Mouse (Mus musculus) yolk sac, embryonic 10.5 days (tissue): ENCODE data around the gene Mns1.
A peak's percentile ranks its signal among the peaks of the same experiment; 100 is the strongest.
"Not testable (repeated sequence)": the region's sequence is repeated elsewhere in the genome, so short reads cannot be mapped to it uniquely, and the experiment has no call there.

Experiments used
- DNase-seq: peaks from one replicate; pipeline ENCODE4 v3.0.0-alpha.2; 2017; ENCODE audit warnings: low spot score

Gene Mns1

DNA sequence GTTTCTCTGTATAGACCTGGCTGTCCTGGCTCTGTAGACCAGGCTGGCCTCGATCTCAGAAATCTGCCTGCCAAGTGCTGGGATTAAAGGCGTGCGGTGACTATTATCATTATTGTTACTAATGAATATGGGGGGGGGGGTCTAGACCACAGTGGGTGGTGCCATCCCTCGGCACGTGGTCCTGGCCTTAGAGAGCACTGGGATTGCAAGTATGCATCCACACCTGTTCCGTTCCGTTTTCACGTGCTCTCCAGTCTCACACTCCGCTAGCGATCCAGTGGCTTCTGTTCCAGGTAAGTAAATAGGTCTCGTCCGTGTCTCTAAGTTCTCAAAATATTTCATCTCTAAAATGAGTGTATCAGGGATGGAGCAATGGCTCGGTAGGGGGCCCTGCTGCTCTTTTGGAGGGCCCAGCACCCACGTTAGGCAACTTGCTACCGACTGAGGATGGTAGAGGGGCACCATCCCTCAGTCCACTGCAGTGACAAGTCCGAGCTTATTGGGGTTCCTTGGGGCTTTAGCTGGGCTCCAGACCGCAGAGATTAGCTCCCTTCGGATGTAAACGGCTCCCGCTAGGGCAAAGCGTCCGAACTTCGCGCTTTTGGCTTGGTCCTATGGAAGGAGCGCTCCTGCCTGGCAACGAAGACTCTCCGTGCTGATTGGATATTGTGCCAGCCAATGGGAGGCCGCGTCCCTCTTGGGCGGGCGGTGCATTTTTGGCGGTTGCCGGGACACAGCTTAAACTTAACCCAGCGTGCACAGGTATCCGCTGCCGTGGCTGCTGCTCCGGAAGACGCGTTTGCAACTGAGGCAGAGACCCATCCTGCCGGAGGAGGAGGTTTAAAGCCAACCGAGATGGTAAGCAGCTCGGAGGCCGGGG, at the start of gene Mns1:
Gene Mns1, plus strand, starts transcription at position 190 of the 880 bp plus-strand sequence.
- peak; percentile 94 for DNase-seq

DNA sequence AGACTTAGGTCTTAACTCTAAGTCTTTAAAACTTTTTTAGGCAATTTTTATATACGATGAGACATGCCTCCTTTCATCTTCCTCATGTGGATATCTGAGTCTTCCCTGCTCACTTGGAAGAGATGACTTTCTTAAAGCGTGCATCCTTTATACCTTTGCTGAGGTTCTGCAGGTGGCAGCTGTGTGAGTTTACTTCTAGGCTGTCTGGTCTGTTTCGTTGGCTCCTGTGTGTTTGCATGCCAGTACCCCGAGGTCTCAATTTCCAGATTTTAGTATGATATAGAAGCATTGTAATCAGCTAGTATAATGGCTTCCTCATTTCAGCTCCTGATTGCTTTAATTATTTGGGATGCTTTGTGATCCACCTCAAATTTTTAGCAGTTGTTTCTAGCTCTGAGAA, 48.9 kb upstream of the Mns1 start:
- no peak for DNase-seq

DNA sequence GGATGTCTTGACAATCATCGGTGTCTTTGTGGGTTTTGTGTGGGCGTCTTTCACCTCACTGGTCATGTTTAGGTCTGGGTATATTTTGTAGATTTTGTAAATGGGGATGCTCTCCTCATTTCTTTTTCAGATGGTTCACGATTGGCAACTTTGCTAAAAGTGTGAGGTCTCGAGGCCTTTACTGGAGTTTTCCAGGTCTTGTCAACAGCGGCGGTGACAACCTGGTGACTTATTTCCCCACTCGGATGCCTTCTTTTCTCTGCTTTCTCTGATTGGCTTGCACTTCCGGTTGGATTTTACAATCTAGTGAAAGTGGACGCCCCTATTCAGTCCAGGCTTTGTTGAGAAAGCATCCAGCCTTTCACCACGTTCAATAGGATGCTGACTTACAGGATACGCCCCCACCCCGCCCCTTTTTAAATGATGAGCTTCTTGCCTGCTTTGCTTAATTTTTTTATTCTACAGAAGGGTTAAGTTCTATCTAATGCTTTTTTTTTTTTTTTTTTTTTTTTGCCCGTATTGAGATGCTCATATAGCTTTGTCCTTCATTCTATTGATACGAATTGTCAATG, 48.3 kb upstream of the Mns1 start:
- no peak for DNase-seq

DNA sequence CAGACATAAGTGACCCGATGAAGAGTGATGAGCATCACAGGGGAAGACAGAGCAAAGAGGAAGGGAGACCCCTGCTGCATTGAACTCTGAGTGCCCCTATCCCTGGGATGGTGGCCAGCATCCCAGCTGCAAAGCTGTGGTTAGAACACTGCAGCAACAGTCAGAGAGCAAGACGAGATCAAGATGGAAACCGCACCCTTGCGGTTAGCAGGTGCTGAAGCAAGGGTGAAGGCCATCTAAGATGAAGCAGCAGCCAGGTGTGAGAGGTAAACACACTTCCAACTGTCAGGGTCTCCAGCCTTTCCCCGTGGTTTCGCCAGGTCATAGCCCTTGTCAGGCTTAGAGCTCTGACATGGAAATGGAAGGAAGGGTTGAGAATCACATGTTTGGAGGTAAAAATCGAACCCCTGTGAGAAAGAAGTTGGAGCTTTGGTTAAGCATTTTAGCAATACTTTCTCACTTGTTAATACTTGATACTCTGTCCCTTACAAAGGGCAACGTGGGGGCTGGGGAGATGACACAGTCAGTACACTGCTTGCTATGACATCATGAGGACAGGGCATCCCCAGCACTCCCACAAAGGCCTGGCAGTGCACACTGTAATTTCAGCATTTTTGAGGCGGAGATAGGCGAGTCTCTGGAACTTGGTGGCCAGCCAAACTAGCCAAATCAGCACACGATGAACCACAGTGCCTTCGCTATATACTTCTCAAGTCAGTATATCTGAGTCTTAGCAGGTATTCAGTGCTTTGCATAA, 47.3 kb upstream of the Mns1 start:
- no peak for DNase-seq

DNA sequence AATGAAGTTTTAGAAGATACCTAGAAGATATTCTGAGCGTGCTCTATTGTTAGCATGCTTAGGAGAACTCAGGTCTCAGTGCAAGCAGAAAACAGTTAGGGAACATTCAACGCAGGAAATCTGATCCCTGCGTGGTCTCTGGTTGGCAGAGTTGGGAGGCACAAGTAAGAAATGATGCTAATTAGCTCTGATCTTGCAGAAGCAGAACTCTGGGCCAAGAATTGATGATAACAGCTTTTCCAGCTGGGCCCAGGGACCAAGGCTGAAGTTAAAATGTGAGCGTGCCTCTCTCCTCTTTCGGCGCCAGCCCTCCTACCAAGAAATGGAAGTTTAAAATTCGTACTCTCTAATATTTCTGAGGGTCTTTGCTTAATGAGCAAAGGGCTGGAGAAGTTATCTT, 45.1 kb upstream of the Mns1 start:
- DNase-seq, result no peak

DNA sequence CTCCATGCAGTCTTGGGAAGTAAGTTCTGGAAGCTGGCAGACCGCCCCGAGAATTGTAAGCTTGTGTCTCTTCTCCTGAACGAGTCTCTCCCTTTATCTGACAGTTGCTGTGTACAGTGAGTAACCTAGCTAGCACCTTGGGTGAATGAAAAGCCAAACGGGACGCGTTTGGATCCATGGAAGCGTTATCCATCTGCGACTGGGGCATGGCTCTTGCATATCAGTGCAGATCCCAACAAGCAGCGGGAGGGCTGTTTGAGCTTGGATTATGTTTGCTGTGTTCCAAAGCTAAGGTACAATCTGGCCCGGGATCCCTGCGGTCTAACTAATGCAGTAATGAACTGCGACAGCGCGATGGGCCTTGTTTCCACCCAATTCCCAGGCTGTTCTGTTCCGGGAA, 44.6 kb upstream of the Mns1 start:
- no peak for DNase-seq

DNA sequence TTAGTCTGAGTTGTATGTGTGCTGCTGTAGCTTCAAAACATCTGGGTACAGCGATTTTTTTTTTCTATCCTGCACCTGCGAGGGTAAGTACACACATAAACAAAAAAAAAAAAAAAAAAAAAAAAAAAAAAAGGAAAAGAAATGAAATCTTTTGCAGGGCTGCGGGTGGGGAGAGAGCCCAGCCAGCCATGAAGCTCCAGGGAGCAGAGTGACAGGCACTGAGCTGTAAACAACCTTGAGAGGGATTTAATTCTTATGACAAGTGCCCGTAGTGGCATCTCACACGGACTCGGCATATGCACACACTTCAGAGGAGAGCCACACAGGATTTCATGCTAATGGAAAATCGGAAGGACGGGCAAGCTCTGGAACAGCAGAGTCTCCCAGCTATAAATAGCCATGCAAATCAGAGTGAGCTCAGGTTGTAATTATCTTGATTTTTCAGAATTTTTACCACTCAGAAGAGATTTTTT, 43.9 kb upstream of the Mns1 start:
- DNase-seq, result no peak

DNA sequence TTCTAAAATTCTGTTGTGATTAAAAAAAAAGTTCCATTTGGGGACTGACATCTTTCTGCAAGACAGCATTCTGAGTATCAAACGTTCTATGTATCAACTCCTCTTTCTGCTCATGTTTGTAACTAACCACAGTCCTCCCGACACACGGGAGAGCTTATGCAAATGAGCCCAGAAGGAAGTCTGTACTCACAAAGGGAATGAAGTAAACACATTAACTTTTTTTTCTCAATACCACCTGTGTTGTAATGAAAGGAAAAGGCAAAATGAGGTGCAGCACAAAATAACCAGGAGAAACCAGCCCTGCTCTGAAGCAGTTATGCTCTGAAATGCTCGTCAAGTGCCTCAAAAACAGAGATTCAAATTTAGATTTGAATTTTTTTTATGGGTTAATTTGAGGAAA, 37.7 kb upstream of the Mns1 start:
- DNase-seq, result no peak

DNA sequence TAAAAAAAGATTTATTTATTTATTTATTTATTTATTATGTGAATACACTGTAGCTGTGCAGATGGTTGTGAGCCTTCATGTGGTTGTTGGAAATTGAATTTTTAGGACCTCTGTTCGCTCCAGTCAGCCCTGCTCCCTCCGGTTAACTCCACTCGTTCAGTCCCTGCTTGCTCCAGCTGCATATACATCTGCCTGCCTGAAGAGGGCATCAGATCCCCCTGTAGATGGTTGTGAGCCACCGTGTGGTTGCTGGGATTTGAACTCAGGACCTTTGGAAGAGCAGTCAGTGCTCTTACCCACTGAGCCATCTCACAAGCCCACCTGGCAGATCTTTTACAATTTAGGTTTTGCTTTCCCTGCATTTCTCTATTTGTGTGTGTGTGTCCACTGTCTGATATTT, 36.0 kb upstream of the Mns1 start:
- not testable (repeated sequence) for DNase-seq

DNA sequence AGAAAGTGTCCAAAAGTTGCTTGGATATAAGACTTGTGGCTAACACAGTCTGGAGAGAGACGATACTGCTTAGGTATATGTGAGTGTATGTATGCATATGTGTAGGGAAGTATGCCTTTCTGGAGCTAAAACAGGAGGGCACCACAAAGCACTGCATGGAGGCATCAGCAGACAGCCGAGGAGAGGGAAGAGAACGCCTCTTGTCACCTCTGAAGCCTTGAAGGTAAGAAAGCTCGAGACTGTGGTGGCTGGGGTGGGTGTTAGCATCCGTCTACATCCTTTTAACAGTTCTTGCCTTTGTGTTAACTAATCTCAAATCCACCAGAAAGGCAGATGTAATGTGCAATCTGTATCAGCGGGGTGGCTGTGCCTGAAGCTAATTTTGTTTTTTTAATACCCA, 34.4 kb upstream of the Mns1 start:
- no peak for DNase-seq

DNA sequence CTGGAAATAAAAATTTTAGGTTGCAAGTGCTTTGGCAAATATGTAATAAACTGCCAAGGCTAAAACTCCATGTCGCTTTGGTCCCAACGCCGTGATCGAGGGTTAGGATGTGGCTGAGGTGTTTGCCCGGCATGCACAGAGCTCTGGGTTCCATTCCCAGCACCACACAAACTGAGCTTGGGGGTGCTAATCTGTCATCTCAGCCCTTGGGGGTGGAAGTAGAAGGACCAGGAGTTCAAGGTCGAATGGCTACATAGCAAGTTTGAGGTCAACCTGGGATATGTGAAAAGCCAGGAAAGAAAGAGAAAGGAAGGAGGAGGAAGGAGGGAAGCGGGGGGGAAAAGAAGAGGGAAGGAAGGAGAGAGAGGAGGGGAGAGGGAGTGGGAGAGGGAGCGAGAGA, 33.4 kb upstream of the Mns1 start:
- no peak for DNase-seq

DNA sequence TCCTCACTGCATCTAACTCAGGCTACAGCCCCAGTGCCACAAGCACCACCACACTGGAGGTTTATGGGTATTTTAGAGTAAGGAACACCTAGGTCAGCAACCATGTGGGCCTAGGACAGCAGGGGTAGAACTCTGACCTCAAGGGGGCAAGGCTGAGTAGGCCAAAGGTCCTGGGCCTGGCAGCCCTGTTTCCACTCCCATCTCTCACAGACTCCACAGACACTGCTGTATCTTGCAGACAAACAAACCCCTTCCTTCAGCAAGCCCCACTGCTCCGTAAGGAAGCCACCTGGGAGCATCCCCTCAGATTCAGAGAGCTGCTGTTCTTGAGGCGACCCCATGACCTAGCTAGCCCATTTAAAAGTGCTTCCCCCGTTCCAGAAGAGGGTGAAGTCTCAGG, 32.9 kb upstream of the Mns1 start:
- no peak for DNase-seq

DNA sequence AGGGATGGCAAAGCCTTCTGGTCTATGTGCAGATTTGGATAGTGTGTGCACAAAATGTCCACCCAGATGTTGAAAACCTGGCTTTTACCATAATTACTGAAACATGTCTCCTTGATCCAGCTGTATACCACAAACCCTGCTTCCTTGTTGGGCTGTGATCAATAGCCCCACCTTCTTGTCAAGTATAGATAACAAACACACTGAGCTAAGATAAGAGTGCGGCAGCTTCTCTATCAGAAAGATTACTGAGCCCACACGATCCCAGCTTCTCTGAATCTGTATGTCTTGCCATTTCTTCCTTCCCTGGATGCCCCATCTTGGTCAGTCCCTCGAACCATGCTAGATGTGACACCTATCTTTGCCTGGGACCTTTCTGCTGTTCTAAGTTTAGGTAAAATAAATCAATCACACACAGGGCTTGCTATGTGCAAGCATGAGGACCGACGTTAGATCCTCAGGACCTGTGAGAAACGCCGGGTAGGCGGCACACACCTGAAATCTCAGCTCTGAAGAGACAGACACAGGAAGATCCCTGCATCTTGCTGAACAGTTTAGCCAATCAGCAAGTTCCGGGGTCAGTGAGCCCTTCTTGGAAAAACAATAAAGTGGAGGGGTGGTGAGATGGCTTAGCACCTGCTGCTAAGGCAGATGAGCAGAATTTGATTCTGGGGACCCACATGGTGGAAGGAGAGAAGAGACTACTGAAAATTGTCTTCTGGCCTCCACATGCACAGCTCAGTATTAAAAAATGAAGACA, 31.8 kb upstream of the Mns1 start:
- DNase-seq, result no peak

DNA sequence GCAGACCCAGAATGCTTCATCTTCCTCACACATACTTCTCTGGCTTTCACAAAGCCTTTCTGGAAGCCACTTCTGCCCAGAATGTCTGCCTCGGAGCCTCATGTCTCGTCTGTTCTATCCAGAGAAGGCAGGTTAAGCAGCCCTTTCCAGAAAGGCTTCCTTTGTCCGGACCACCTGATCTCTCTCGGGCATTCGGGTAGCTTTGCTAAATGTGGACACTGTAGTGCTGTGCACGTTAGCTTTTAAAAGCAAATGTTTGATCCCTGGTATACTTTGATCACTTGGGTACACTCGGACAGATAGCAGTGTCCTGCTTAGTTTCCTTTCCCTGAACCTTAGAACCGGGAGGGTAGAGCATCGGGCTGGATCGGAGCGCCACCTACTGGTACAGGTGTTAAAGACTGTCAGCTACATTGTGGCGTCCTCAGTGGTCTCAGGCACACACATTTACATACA, 29.7 kb upstream of the Mns1 start:
- peak; percentile 69 for DNase-seq

DNA sequence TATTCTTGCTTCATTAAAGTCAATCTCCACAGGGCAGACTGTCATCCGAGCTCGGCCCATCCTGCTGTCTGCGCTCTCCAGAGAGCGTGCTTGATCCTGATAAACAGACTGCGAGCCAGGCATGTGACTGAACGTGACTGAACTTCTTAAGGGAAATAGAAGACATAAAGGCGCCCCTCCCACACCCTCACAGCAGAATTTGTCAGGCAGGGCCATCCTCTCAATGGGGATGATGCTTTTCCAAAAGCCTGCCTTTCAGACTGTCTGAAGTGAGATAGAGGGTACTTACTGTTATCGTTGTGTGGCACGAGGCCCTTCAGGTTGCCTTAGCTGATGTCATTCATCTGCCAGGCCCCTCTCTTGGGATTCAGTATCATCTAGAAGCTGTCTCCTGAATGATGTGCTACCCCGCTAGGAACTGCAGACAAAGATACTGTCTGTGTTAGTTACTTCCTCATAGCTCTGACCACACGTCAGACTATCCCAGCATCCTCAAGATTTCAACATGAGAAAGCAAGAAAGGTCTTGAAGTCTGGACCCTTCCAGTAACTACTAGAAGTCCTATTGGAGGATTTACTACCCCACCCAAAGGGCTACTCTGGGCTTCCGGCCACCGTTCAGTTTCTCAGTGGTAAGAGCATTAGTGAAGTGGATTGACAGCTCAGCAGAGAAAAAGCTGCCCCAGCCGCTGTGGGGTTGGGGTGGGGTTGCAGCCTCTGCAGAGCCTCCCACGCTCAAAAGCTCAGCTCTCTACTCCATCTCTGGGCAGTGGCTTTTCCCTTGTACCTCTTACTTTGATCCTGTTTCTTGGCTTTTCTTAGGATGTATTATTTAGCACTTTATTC, 28.2 kb upstream of the Mns1 start:
- DNase-seq, result no peak

DNA sequence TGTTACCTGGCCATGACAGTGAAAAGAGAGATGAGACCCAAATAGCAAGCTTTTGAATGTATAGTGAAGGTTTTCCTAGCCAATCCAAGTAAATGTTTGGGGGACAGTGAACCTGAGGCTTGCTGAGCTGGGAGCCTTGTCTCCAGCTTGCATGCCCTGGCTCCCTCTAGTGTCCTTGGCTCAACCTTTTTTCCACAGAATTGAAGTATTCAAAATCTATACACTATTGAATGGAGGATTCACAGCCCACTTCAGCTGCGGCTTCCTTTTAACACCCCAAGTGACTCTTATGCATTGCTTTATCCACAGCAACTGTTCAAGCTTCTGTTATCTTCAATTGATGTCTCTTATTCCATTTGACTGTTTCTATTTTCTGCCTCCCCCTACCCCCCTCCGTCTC, 26.1 kb upstream of the Mns1 start:
- DNase-seq, result no peak

DNA sequence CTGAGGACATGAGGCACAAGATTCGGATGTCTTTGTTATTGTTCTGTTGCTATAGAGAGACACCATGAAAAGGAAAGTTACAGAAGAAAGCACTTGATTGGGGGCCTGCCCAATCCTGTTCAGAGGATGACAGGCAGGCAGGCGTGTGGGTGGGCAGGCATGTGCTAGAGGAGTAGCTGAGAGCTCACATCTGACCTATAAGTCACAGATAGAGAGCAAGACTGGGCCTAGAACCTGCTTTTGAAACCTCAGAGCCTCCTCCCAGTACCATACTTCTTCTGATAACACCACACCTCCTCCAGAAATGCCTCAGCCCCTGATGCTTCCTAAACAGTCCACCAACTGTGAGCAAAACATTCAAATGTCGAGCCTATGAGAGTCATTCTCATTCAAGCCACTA, 19.4 kb upstream of the Mns1 start:
- no peak for DNase-seq

DNA sequence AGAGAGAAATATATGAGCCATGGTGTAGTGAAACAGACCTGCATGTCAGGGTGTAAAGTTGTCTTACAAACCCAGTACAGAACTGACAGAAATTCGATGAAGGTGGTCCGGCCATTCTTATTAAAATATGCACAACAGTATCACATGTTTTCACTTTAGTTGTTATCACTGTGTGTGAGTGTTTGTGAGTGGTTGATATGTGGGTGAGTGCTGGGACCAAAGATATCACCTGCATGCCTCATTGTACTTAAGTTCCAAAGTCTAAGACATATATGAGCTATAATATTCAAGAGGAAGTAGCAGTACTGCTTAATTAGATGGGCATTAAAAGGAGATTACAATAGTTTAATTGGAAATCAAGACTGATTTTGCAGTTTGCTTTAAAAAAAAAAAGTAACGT, 17.3 kb upstream of the Mns1 start:
- DNase-seq, result no peak

DNA sequence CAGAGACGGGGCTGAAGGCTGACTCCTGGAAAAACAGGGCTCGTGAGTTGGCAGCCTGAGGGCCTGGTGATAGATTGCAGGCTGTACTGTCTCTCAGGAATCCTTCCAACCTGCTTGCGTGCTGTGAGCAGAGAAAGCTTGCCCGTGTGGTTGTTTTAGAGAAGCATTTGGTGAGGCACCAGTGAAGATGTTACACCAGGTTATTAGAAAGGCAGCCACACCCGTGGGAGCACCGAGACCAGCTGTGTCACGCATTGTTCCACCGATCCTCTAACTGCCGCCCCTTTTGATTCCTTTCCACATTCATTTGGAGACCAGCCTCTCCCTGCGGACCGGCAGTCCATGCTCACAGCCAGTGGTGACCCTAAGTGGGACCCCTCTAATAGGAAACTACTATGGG, 15.5 kb upstream of the Mns1 start:
- no peak for DNase-seq

DNA sequence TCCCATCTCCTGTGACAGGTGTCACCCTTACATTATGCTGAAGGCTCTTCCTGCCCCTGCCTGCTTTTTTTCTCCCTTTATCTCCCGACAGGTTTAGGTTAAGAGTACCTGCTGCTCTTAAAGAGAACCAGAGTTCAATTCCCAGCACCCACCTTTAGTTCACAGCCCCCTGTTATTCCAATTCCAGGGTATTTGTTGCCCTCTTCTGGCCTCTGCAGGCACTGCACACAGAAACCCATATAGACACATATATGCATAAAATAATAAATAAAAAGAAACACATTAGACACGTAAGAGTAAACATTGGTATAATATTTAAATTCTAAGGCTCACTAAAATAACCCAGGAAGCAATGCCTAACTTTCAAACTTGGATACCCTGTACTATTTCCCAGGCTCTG, 15.1 kb upstream of the Mns1 start:
- no peak for DNase-seq

DNA sequence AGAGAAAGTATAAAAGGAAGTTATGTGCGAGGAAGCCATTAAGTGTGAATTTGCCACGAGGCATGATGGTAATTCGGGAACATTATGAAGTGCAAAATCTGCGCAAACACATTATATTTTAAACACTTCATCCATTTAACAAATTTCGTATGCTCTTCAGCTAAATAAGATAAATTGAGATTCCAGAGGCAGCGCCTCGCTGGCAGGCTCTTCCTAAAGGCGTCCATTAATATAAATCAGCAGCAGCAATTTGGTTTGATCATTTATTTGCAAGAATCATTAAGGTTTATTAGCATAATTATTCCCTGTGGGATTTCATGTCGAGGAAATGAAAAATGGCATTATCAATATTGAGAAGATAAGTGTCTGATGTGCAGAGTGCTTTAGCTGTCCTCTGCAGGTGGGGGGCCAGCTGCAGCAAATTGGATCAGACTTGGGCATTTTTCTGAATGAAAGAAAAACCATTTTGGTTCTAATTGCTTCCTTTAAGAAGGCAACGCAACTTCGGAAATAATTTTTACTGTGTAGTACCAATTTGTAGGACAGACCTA, 12.4 kb upstream of the Mns1 start:
- DNase-seq, result no peak
